Mouse (Mus musculus) hindbrain, embryonic 13.5 days (tissue): ENCODE measurements around the gene Foxb1. TPM values are rescaled to one million over a fixed set of nuclear protein-coding genes. Genes with fewer than 3 reads are reported as not detected.

Experiments used
- polyA plus RNA-seq: library from polyadenylated mRNA; unstranded; fragments of >200 nt; fragmentation: Nextera tagmentation; extraction: Ambion mirVana; gene quantifications from 2 replicates; pipeline ENCODE4 v1.2.1, GENCODE M21; 2015

The Foxb1 gene
- polyA plus RNA-seq, 1 experiment from 2014 or later = 10.5 TPM

Other genes with a start within 250 kb of the Foxb1 start
- gene Bnip2, start 228.5 kb upstream of the Foxb1 start, polyA plus RNA-seq = 83.7 and 85.2 TPM in 2 replicates